Comparison of ENCODE assay signal across 8 mouse cellular contexts in genomic region chr2:11602506-11603489, GRCm38 (mm10). TPM values are rescaled to one million over a fixed set of nuclear protein-coding genes. Genes with fewer than 3 reads are reported as not detected.
A peak's percentile ranks its signal among the peaks of the same experiment; 100 is the strongest.
DNase-seq lines count a peak whose midpoint lies in the region; ATAC-seq lines count a peak whose summit lies in the region.

No protein-coding gene starts in this region.

- peak; percentile 87 for DNase-seq in WW6 (ENCODE audit: low read depth, low spot score)
- DNase-seq in cerebellum, postnatal 4 days (ENCODE audit: low spot score in 2 of 2) = peak; percentile 89 to 96
- DNase-seq in gastrocnemius, adult 18-20 months (ENCODE audit: low spot score) = peak; percentile 95
- peak; percentile 96 to 98 for DNase-seq in left cerebral cortex, adult 18-20 months (ENCODE audit: low spot score in 2 of 2)
- peak; percentile 95 for DNase-seq in right cerebral cortex, adult 18-20 months
- peak; percentile 68 for DNase-seq in urinary bladder, postnatal 10 days (ENCODE audit: low spot score)

- H3K4me2 ChIP-seq in hindbrain, embryonic 16.5 days (ENCODE audit: low read length) = peak overlapping the region; percentile 74

- WGBS in hindbrain, embryonic 16.5 days = under 1% methylated on average over 64 of the region's 78 CpGs
- under 1% methylated on average over 77 of the region's 78 CpGs for WGBS in macrophage (ENCODE audit: missing documents)

- peaks cover 13% of the 10 kb centered on the region for H3K36me3 ChIP-seq in hindbrain, embryonic 16.5 days (ENCODE audit: control insufficient read depth, insufficient read depth, low read length)
- H3K36me3 ChIP-seq in macrophage (ENCODE audit: inconsistent target) = peaks cover 6% of the 10 kb centered on the region; the same call in 1 of the 2 replicates

- peak overlapping the region; percentile 98 for H3K9ac ChIP-seq in hindbrain, embryonic 16.5 days (ENCODE audit: low read depth, low read length)

- peak overlapping the region; percentile 97 for H3K4me3 ChIP-seq in hindbrain, embryonic 16.5 days (ENCODE audit: low read length)
- H3K4me3 ChIP-seq in macrophage (ENCODE audit: inconsistent target) = peak overlapping the region; percentile 91

- H3K9me3 ChIP-seq in hindbrain, embryonic 16.5 days (ENCODE audit: control insufficient read depth, low read length) = no peaks in the 10 kb centered on the region

- peaks cover 49% of the 10 kb centered on the region for H3K79me2 ChIP-seq in macrophage (ENCODE audit: inconsistent target)

- no peaks in the 10 kb centered on the region for H3K27me3 ChIP-seq in hindbrain, embryonic 16.5 days (replicated peaks; ENCODE audit: control insufficient read depth, insufficient read depth, low read length)

- H3K27ac ChIP-seq in hindbrain, embryonic 16.5 days (ENCODE audit: low read depth, low read length) = peak overlapping the region; percentile 81
- peak overlapping the region; percentile 45 for H3K27ac ChIP-seq in macrophage

- peak; percentile 100 for ATAC-seq in hindbrain, embryonic 16.5 days

- H3K4me1 ChIP-seq in hindbrain, embryonic 16.5 days (ENCODE audit: control insufficient read depth, insufficient read depth, low read depth, low read length) = peaks cover 9% of the 10 kb centered on the region

RNA-seq across cellular contexts. Expression of gene Rbm17, which starts 1.2 kb away (rescaled TPM):
- 10 to 100 TPM; 54.7 to 55.5 TPM for total RNA-seq in gastrocnemius, adult 18-20 months (2021)
- polyA plus RNA-seq in hindbrain, embryonic 16.5 days (2015; fragmentation: Nextera tagmentation; extraction: Ambion mirVana) = 120 and 125 TPM in 2 replicates
- total RNA-seq in left cerebral cortex, adult 18-20 months (2021) = 10 to 100 TPM; 88.5 to 93.5 TPM
- total RNA-seq in macrophage (2018; cell fraction: chromatin; rRNA removed) = 100 to 1,000 TPM in 18 of 26 experiments, 10 to 100 TPM in 8; 27.1 to 186 (median 125) TPM
- total RNA-seq in macrophage (2018; cell fraction: cytosol; rRNA removed) = 10 to 100 TPM; 59.7 to 86.9 (median 72.2) TPM
- total RNA-seq in macrophage (2018; cell fraction: nucleus; rRNA removed) = 100 to 1,000 TPM in 2 of 26 experiments, 10 to 100 TPM in 24; 32.3 to 112 (median 72.3) TPM
- 69.8 to 119 TPM (median 79.7 TPM) in 3 replicates for polyA plus RNA-seq in macrophage (2018)

RNA-seq across cellular contexts. Expression of gene Gm17490, which starts 23.3 kb away (rescaled TPM):
- not detected for total RNA-seq in gastrocnemius, adult 18-20 months (2021)
- not detected in 2 replicates for polyA plus RNA-seq in hindbrain, embryonic 16.5 days (2015; fragmentation: Nextera tagmentation; extraction: Ambion mirVana)
- total RNA-seq in left cerebral cortex, adult 18-20 months (2021) = not detected
- total RNA-seq in macrophage (2018; cell fraction: chromatin; rRNA removed) = not detected
- not detected for total RNA-seq in macrophage (2018; cell fraction: cytosol; rRNA removed)
- not detected for total RNA-seq in macrophage (2018; cell fraction: nucleus; rRNA removed)
- not detected in 3 replicates for polyA plus RNA-seq in macrophage (2018)

RNA-seq across cellular contexts. Expression of gene Il2ra, which starts 39.8 kb away (rescaled TPM):
- total RNA-seq in gastrocnemius, adult 18-20 months (2021) = under 1 TPM; 0.43 to 0.59 TPM
- 0.08 TPM in 1 of 2 replicates, not detected in the other for polyA plus RNA-seq in hindbrain, embryonic 16.5 days (2015; fragmentation: Nextera tagmentation; extraction: Ambion mirVana)
- total RNA-seq in left cerebral cortex, adult 18-20 months (2021) = under 1 TPM in 1 of 2 experiments, not detected in 1; 0.19 TPM
- 10 to 100 TPM in 1 of 26 experiments, 1 to 10 TPM in 6, under 1 TPM in 7, not detected in 12; 0.16 to 11.1 (median 1.2) TPM for total RNA-seq in macrophage (2018; cell fraction: chromatin; rRNA removed)
- total RNA-seq in macrophage (2018; cell fraction: cytosol; rRNA removed) = 1 to 10 TPM in 2 of 26 experiments, under 1 TPM in 24; 0.06 to 3.3 (median 0.41) TPM
- total RNA-seq in macrophage (2018; cell fraction: nucleus; rRNA removed) = 10 to 100 TPM in 2 of 26 experiments, 1 to 10 TPM in 13, under 1 TPM in 8, not detected in 3; 0.14 to 13.8 (median 1.5) TPM
- 0.05 to 0.33 TPM (median 0.06 TPM) in 3 replicates for polyA plus RNA-seq in macrophage (2018)

RNA-seq across cellular contexts. Expression of gene Pfkfb3, which starts 48.9 kb away (rescaled TPM):
- total RNA-seq in gastrocnemius, adult 18-20 months (2021) = 100 to 1,000 TPM; 140 to 400 TPM
- polyA plus RNA-seq in hindbrain, embryonic 16.5 days (2015; fragmentation: Nextera tagmentation; extraction: Ambion mirVana) = 28.5 and 33.9 TPM in 2 replicates
- total RNA-seq in left cerebral cortex, adult 18-20 months (2021) = 10 to 100 TPM; 38.1 to 42.3 TPM
- total RNA-seq in macrophage (2018; cell fraction: chromatin; rRNA removed) = 1,000 to 10,000 TPM in 2 of 26 experiments, 100 to 1,000 TPM in 24; 111 to 1,491 (median 237) TPM
- total RNA-seq in macrophage (2018; cell fraction: cytosol; rRNA removed) = 100 to 1,000 TPM in 2 of 26 experiments, 10 to 100 TPM in 24; 30.1 to 146 (median 53.5) TPM
- total RNA-seq in macrophage (2018; cell fraction: nucleus; rRNA removed) = 100 to 1,000 TPM in 21 of 26 experiments, 10 to 100 TPM in 5; 72.7 to 734 (median 143) TPM
- 29.8 to 38.1 TPM (median 29.9 TPM) in 3 replicates for polyA plus RNA-seq in macrophage (2018)

Comparison
In these comparisons a context has a peak if more than half of its experiments do, and no peak if none do; other contexts are left out.
1. Peak in every context shown above with its lines: DNase-seq, ATAC-seq, H3K4me3 ChIP-seq and H3K27ac ChIP-seq.